Mouse (Mus musculus) lung, postnatal 25 days (tissue): ENCODE results near the gene Vmn2r110.

Experiments
- DNase-seq: peaks from one replicate; pipeline ENCODE4 v3.0.0; 2022; ENCODE audit warnings: low spot score

Gene Vmn2r110

DNA sequence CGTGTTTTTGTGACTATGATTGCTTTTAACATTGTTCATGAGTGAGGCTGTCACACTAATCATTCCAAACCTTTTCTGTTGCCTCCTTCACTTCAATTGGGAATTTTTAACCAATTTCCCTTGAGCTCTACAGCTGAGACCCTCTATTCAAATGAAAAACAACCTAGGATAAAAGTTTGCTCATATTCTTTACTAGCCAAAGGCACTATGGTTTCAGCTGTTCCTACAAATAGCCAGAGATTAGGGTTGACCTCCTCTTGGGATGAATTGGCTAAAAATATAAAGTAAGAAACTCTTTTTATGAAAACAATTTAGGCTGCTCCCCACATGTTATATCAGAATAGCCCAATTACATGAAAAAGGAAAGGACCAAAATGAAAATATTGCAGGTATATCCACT lies at the start of gene Vmn2r110:
Vmn2r110 (minus strand) TSS at position 101 of the 400 bp plus-strand sequence.
- no peak for DNase-seq

DNA sequence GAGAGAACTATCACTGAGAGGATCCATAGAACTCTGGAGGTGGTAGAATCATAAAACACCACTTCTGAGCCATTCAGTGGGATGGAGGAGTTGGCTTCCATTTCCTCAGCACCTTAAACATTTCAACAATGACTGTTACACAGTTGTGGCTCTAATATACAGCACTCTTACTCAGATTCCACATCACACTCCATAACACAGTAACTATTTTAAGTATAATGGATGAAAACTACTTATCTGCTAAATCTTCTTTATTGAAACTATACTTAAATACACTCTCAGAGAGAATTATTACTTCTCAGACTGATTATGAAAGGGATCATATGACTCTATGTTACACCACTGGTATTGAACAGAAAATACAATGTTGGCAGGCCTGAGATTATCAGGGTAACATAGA lies 28.6 kb upstream of the Vmn2r110 start, which contains the start of gene Fpr-rs3:
Fpr-rs3 (minus strand) TSS at position 101 of the 400 bp plus-strand sequence.
- DNase-seq, result no peak

DNA sequence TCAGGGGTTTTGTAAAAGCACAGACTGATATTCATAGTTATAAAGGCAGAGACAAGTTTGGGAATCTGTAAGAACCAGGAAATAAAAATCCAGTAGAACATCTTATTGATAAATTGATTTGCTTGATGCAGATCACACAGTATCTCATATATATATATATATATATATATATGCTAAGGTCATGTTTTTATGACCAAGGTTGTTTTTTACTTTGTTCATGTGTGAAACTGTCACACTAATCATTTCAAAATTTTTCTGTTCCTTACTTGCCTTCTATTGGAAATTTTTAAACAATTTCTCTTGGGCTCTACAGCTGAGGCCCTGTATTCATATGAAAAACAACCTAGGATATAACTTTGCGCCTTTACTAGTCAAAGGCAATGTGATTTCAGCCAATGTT lies 31.6 kb downstream of the Vmn2r110 start, which contains the start of gene Vmn2r109:
Vmn2r109 (minus strand) TSS at position 101 of the 400 bp plus-strand sequence.
- no peak for DNase-seq
